Mouse (Mus musculus): ENCODE results near the gene Zfpm1. TPM values are rescaled to one million over a fixed set of nuclear protein-coding genes. Genes with fewer than 3 reads are reported as not detected.

The Zfpm1 gene
- polyA plus RNA-seq, 1 experiment from 2014 or later = 2.3 TPM

DNA sequence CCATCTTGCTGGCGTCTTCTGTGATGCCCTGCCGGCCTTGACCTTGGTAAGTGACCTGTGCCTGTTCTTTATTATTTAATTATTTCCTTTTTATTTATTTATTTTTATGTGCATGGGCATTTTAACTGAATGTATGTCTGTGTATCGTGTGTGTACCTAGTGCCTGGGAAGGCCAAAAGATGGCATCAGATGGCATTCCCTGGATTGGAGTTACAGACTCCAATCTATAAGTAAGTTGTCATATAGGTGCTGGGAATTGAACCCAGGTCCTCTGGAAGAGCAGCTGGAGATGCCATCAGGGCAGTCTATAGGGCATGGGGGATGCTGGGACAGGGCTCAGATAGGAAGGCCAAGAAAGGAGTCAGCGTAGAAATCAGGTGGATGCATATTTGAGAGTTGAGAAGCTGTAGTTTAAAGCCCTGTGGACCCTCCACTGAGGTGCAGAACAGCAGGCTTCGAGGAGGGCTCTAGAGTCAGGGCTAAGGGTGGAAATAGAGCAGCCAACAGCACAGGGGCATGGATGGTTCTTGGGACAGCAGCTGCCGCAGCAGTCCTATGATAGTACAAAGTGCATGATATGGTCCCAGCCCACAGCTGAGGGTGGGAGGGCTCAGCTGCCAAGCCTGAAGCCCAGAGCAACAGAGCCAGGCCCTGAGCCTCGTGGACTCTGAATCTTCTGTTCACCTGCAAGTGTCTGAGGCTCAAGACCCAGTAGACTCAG is 78.9 kb downstream of the Zfpm1 start, which contains the start of gene Trhr2:
Trhr2 (minus strand) TSS at position 51 of the 721 bp plus-strand sequence.
- Histone ChIP-seq H3K27me3 (ENCODE audit: control insufficient read depth, insufficient read depth, low read length) (no peaks in the 10 kb centered on the region), H3K4me2 (replicated peaks; ENCODE audit: low read depth) (no peak within 1 kb of the TSS), H3K4me1 (replicated peaks; ENCODE audit: control insufficient read depth, insufficient read depth) (no peaks in the 10 kb centered on the region), H3K9ac (ENCODE audit: low read length) (no peak within 1 kb of the TSS), H3K36me3 (ENCODE audit: control insufficient read depth, insufficient read depth, low read length) (no peaks in the 10 kb centered on the region), H3K4me3 (ENCODE audit: low read depth, low read length) (no peak within 1 kb of the TSS), H3K27ac (replicated peaks) (no peak within 1 kb of the TSS), H3K9me3 (ENCODE audit: control insufficient read depth, low read length) (no peaks in the 10 kb centered on the region)
- DNase-seq (ENCODE audit: low spot score) = no peak
- no peak for ATAC-seq (ENCODE audit: low FRiP score, low TSS enrichment)
- no peak for TF ChIP-seq CTCF (IDR thresholded peaks at IDR 0.05; ENCODE audit: low read depth)
- no peak for TF ChIP-seq EP300 (optimal IDR thresholded peaks at IDR 0.05)
- WGBS = 87% methylated on average over 7 of the region's 7 CpGs

- H3K4me1 ChIP-seq (replicated peaks; ENCODE audit: control insufficient read depth, insufficient read depth) = no peaks in the 10 kb centered on the region
- no peak overlapping the region for H3K4me2 ChIP-seq (replicated peaks; ENCODE audit: low read depth)
- WGBS = 22% methylated on average over 5 of the region's 5 CpGs
- no peak overlapping the region for H3K27ac ChIP-seq (replicated peaks)
- H3K9ac ChIP-seq (ENCODE audit: low read length) = no peak overlapping the region
- ATAC-seq (ENCODE audit: low FRiP score, low TSS enrichment) = no peak; the same call in 1 of the 2 replicates
- H3K27me3 ChIP-seq (ENCODE audit: control insufficient read depth, insufficient read depth, low read length) = no peaks in the 10 kb centered on the region
- no peaks in the 10 kb centered on the region for H3K36me3 ChIP-seq (ENCODE audit: control insufficient read depth, insufficient read depth, low read length)
- TF ChIP-seq EP300 (optimal IDR thresholded peaks at IDR 0.05) = no peak
- no peak for TF ChIP-seq CTCF (IDR thresholded peaks at IDR 0.05; ENCODE audit: low read depth)
- no peaks in the 10 kb centered on the region for H3K9me3 ChIP-seq (ENCODE audit: control insufficient read depth, low read length)
- DNase-seq (ENCODE audit: low spot score) = no peak
- H3K4me3 ChIP-seq (ENCODE audit: low read depth, low read length) = no peak overlapping the region
These were observed 80.3 kb downstream of the Zfpm1 start for GRCm38 (mm10) chr8:122362271-122362670.

DNA sequence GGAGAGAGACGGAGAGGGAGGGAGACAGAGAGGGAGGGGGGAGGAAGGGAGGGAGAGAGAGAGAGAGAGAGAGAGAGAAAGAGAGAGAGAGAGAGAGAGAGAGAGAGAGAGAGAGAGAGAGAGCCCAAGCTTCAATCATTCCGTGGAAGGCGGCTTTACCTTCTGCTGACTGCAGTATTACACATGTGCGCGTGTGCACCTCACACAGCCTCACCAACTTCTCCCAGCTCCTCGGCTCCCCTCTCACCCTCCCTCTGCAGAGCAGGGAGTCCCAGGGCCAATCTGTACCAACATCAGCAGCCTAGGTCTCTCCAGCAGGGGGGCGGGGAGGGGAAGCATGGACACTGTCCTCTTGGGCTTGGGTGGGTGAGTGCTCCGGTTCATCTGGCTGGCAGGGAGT is 81.0 kb downstream of the Zfpm1 start:
- no peak for ATAC-seq (ENCODE audit: low FRiP score, low TSS enrichment)
- no peaks in the 10 kb centered on the region for H3K27me3 ChIP-seq (ENCODE audit: control insufficient read depth, insufficient read depth, low read length)

GRCm38 (mm10) chr8:122368494-122368893 is 86.6 kb downstream of the Zfpm1 start:
- Histone ChIP-seq H3K36me3 (ENCODE audit: control insufficient read depth, insufficient read depth, low read length) (no peaks in the 10 kb centered on the region), H3K27me3 (ENCODE audit: control insufficient read depth, insufficient read depth, low read length) (no peaks in the 10 kb centered on the region), H3K9ac (ENCODE audit: low read length) (no peak overlapping the region), H3K4me3 (ENCODE audit: low read depth, low read length) (no peak overlapping the region), H3K27ac (replicated peaks) (no peak overlapping the region), H3K4me2 (replicated peaks; ENCODE audit: low read depth) (no peak overlapping the region), H3K4me1 (replicated peaks; ENCODE audit: control insufficient read depth, insufficient read depth) (no peaks in the 10 kb centered on the region), H3K9me3 (ENCODE audit: control insufficient read depth, low read length) (no peaks in the 10 kb centered on the region)
- no peak for DNase-seq (ENCODE audit: low spot score)
- WGBS = 46% methylated on average over 10 of the region's 10 CpGs
- TF ChIP-seq CTCF (IDR thresholded peaks at IDR 0.05; ENCODE audit: low read depth) (no peak), EP300 (optimal IDR thresholded peaks at IDR 0.05) (no peak)
- ATAC-seq (ENCODE audit: low FRiP score, low TSS enrichment) = 0 out of 2 replicates have a peak, but pooled peaks have one; percentile 31

More for the DNA sequence above, 81.0 kb downstream of the Zfpm1 start:
- 37% methylated on average over 7 of the region's 8 CpGs for WGBS
- Histone ChIP-seq H3K4me3 (ENCODE audit: low read depth, low read length) (no peak overlapping the region), H3K27ac (replicated peaks) (no peak overlapping the region), H3K4me2 (replicated peaks; ENCODE audit: low read depth) (no peak overlapping the region), H3K36me3 (ENCODE audit: control insufficient read depth, insufficient read depth, low read length) (no peaks in the 10 kb centered on the region), H3K4me1 (replicated peaks; ENCODE audit: control insufficient read depth, insufficient read depth) (no peaks in the 10 kb centered on the region), H3K9me3 (ENCODE audit: control insufficient read depth, low read length) (no peaks in the 10 kb centered on the region), H3K9ac (ENCODE audit: low read length) (no peak overlapping the region)
- DNase-seq (ENCODE audit: low spot score) = no peak
- TF ChIP-seq CTCF (IDR thresholded peaks at IDR 0.05; ENCODE audit: low read depth) = no peak

DNA sequence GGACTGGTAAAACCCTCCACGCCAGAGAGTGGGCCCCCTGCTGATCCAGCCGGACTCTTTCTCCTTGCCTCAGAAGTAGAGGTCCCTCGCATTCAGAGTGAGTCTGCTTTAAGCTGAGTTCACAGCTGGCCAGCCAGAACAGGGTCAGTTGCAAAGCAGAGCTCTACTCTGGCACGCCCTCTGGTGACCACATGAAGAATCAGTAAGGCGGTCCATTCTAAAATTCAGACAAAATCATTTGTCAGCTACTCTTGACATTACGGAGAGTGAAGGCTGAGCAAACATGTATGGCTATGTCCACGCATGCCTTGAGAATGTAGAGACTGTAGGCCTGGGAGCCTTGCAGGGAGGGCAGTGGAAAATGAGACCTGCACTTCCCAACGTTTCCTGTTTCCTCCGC is 87.7 kb downstream of the Zfpm1 start:
- H3K4me2 ChIP-seq (replicated peaks; ENCODE audit: low read depth) = no peak overlapping the region
- H3K27ac ChIP-seq (replicated peaks) = no peak overlapping the region
- WGBS = 9% methylated on average over 9 of the region's 9 CpGs
- TF ChIP-seq EP300 (optimal IDR thresholded peaks at IDR 0.05) (no peak), CTCF (IDR thresholded peaks at IDR 0.05; ENCODE audit: low read depth) (peak; percentile 90)
- H3K9ac ChIP-seq (ENCODE audit: low read length) = peak overlapping the region; percentile 38; the same call in 1 of the 2 replicates
- no peaks in the 10 kb centered on the region for H3K36me3 ChIP-seq (ENCODE audit: control insufficient read depth, insufficient read depth, low read length)
- H3K4me3 ChIP-seq (ENCODE audit: low read depth, low read length) = no peak overlapping the region
- no peaks in the 10 kb centered on the region for H3K27me3 ChIP-seq (ENCODE audit: control insufficient read depth, insufficient read depth, low read length)
- no peaks in the 10 kb centered on the region for H3K4me1 ChIP-seq (replicated peaks; ENCODE audit: control insufficient read depth, insufficient read depth)
- DNase-seq (ENCODE audit: low spot score) = peak; percentile 80
- H3K9me3 ChIP-seq (ENCODE audit: control insufficient read depth, low read length) = no peaks in the 10 kb centered on the region
- peak; percentile 81 for ATAC-seq (ENCODE audit: low FRiP score, low TSS enrichment)

DNA sequence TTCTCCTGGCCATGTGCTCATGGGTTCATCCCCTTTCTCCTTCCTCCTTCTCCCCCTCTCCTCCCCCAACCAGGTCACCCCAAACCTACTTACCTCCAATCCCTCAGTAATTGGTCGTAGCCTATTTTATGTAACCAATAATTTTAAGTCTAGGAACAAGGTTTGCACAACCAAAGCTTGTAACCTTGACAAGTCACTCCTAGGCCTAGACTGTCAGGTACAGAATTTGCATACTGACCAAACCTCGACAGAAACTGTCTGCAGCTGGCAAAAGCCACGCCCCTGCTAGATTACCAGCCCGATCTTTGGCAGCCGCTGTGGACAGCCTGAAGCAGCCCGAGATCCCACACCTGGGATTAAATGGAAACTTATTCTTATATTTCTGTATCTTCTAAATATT is 89.8 kb downstream of the Zfpm1 start:
- H3K27me3 ChIP-seq (ENCODE audit: control insufficient read depth, insufficient read depth, low read length) = no peaks in the 10 kb centered on the region
- H3K36me3 ChIP-seq (ENCODE audit: control insufficient read depth, insufficient read depth, low read length) = no peaks in the 10 kb centered on the region
- ATAC-seq (ENCODE audit: low FRiP score, low TSS enrichment) (no peak), DNase-seq (ENCODE audit: low spot score) (no peak)
- no peak for TF ChIP-seq EP300 (optimal IDR thresholded peaks at IDR 0.05)
- TF ChIP-seq CTCF (IDR thresholded peaks at IDR 0.05; ENCODE audit: low read depth) = no peak
- no peaks in the 10 kb centered on the region for H3K9me3 ChIP-seq (ENCODE audit: control insufficient read depth, low read length)
- no peak overlapping the region for H3K27ac ChIP-seq (replicated peaks)
- H3K9ac ChIP-seq (ENCODE audit: low read length) = no peak overlapping the region
- H3K4me1 ChIP-seq (replicated peaks; ENCODE audit: control insufficient read depth, insufficient read depth) = no peaks in the 10 kb centered on the region
- no peak overlapping the region for H3K4me3 ChIP-seq (ENCODE audit: low read depth, low read length)
- H3K4me2 ChIP-seq (replicated peaks; ENCODE audit: low read depth) = no peak overlapping the region
- WGBS = 64% methylated on average over 6 of the region's 6 CpGs
